Mouse (Mus musculus) intestine, embryonic 16.5 days (tissue): Measurements from ENCODE around the gene Senp7. TPM values are rescaled to one million over a fixed set of nuclear protein-coding genes. Genes with fewer than 3 reads are reported as not detected.
"Not testable (repeated sequence)": the region's sequence is repeated elsewhere in the genome, so short reads cannot be mapped to it uniquely, and the experiment has no call there.

Source experiments
- ATAC-seq: fragments of 200-750 bp; cut with Nextera tagmentation; 2 replicates; pipeline ENCODE4 v1.8.0; 2017; ENCODE audit warnings: moderate TSS enrichment, moderate library complexity
- H3K27ac ChIP-seq: fragments of 300-500 bp; sonication (generic); 2 replicates; pipeline ENCODE4 v1.5.1; 2014; ENCODE audit warnings: mild to moderate bottlenecking, low read length
- H3K27me3 ChIP-seq: fragments of 300-500 bp; sonication (generic); replicated peaks from 2 replicates; pipeline ENCODE4 v1.6.1; 2014; ENCODE audit warnings: low read length, control low read depth, mixed read lengths; ENCODE audit not compliant: control insufficient read depth, insufficient read depth
- H3K36me3 ChIP-seq: fragments of 300-500 bp; sonication (generic); 2 replicates; pipeline ENCODE4 v1.6.1; 2014; ENCODE audit warnings: low read length, control low read depth; ENCODE audit not compliant: control insufficient read depth, insufficient read depth
- H3K4me1 ChIP-seq: fragments of 300-500 bp; sonication (generic); 2 replicates; pipeline ENCODE4 v1.6.1; 2014; ENCODE audit warnings: low read length, control low read depth, mixed read lengths; ENCODE audit not compliant: control insufficient read depth, insufficient read depth
- H3K4me2 ChIP-seq: fragments of 300-500 bp; sonication (generic); 2 replicates; pipeline ENCODE4 v1.6.1; 2014; ENCODE audit warnings: low read depth, low read length, control low read depth
- H3K4me3 ChIP-seq: fragments of 300-500 bp; sonication (generic); 2 replicates; pipeline ENCODE4 v1.5.1; 2014; ENCODE audit warnings: mild to moderate bottlenecking, low read length
- H3K9ac ChIP-seq: fragments of 300-500 bp; sonication (generic); 2 replicates; pipeline ENCODE4 v1.6.1; 2014; ENCODE audit warnings: low read depth, low read length
- H3K9me3 ChIP-seq: fragments of 300-500 bp; sonication (generic); 2 replicates; pipeline ENCODE4 v1.6.1; 2016; ENCODE audit warnings: low read length, control low read depth; ENCODE audit not compliant: control insufficient read depth
- WGBS: fragments of 180-500 bp; shearing (Covaris S2); extraction: QIAGEN DNeasy Blood & Tissue Kit; methylation state at CpG from one replicate; pipeline ENCODE4 v1.1.7; 2014; 5-methylcytosine and 5-hydroxymethylcytosine counted together
- polyA plus RNA-seq: library from polyadenylated mRNA; unstranded; fragments of >200 nt; fragmentation: Nextera tagmentation; extraction: Ambion mirVana; gene quantifications from 2 replicates; pipeline ENCODE4 v1.2.1, GENCODE M21; 2015

Gene Senp7
- polyA plus RNA-seq, 1 experiment from 2014 or later: 20.5 TPM

DNA sequence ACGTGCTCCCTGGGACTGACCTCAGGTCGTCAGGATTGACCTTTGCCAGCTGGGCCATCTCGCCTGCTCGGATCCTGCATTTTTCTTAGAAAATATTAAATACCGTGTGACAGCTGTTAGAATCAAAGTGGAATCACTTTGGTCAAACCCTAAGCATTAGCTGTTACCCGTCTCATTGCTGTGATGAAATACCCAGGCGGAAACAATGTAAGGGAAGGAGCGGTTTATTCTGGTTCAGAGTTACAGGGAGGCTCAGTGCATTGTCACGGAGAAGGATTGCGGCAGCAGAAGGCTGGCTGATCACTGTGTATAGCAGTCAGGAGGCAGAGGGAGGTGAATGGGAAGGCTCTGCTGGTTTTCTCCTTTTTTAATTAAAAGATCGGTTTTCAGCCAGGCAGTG, 14.8 kb downstream of the Senp7 start:
- WGBS: 58% methylated on average over 11 of the region's 11 CpGs
- Histone ChIP-seq H3K9me3 (no peaks in the 10 kb centered on the region), H3K4me3 (no peak overlapping the region), H3K4me1 (no peaks in the 10 kb centered on the region), H3K36me3 (no peaks in the 10 kb centered on the region), H3K27me3 (no peaks in the 10 kb centered on the region), H3K4me2 (no peak overlapping the region), H3K9ac (no peak overlapping the region), H3K27ac (no peak overlapping the region)
- no peak for ATAC-seq

DNA sequence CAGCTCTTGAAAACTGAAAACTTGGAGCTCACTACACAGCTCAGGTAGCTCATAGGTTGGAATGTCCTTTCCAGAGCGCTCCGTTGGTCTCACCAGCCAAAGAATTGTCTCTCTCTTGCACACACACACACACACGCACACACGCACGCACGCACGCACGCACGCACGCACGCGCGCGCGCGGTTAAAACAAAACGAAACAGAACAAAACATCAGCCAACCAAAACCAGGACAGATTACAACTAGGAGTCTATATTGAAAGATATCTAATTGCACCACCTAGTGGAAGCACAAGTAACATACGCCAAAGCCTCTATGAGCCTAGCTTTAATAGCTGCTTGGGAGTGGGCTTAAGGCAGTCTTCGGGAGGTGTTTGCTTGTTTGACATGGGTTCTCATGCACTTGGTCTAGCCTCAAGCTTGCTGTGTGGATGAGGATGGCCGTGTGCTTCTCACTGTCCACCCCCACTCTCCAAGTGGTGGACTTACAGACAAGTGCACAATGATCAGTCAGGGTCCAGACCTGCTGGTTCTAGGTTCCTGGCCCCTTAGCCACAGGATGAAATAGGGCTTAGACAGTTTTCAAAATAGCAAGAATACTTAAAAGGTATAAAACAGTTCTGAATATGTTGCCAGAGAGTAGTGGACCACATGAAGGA, 16.3 kb downstream of the Senp7 start:
- Histone ChIP-seq H3K4me3 (peak overlapping the region; percentile 53), H3K4me1 (no peaks in the 10 kb centered on the region), H3K27ac (no peak overlapping the region; the same call in 1 of the 2 replicates), H3K4me2 (peak overlapping the region; percentile 58), H3K9ac (peak overlapping the region; percentile 69), H3K36me3 (no peaks in the 10 kb centered on the region), H3K27me3 (no peaks in the 10 kb centered on the region), H3K9me3 (no peaks in the 10 kb centered on the region)
- WGBS: 3% methylated on average over 20 of the region's 20 CpGs
- peak; percentile 92 for ATAC-seq

DNA sequence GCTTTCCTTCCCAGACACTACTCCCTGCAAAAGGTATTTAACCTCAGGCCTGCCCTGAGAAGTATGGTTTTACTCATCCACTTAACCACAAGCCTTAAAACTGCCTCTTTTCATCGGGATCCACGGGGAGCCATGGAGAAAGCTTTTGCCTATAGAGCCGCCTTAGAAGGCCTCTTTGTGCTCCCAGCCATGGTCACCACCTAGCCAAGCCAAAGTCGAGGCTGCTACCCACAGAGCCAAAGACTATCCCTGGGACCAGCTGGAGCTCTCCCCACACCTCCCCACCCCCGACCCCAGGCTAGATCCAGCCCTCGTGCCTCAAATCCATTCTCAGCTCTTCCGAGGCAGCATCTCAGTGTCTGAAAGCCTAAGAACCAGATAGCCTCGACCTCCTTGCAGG, 18.0 kb downstream of the Senp7 start:
- Histone ChIP-seq H3K27ac (no peak overlapping the region), H3K27me3 (no peaks in the 10 kb centered on the region), H3K36me3 (no peaks in the 10 kb centered on the region), H3K4me2 (no peak overlapping the region), H3K9ac (no peak overlapping the region), H3K4me3 (no peak overlapping the region), H3K4me1 (no peaks in the 10 kb centered on the region), H3K9me3 (no peaks in the 10 kb centered on the region)
- ATAC-seq: no peak
- WGBS: 52% methylated on average over 8 of the region's 8 CpGs

DNA sequence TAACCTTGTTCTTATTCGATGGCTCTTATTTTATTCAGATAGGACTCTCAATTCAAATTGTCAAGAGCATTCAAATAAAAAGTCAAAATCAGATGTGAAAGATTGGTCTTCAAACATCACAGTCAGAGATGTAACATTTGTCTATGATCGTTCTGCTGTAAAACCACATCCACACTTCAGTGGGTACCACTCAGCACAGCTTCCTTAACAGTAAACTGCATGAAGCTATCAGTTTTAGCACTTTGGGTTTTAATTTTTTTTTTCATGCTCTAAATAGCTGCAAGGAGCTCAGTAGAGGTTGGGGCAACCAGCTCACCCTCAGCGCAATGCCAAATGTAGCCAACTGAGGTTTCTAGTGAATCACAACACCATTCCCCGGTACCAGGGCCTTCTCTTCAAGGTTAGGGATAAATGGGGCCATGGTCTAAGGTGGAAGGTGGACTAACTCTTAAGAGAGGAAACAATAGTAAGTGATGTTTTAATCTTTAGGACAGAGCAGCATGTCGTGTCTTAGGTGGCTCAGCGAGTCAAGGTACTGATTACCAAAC, 20.5 kb downstream of the Senp7 start:
- 0 out of 2 replicates have a peak, but pooled peaks cover 3% of the 10 kb centered on the region for H3K4me1 ChIP-seq

DNA sequence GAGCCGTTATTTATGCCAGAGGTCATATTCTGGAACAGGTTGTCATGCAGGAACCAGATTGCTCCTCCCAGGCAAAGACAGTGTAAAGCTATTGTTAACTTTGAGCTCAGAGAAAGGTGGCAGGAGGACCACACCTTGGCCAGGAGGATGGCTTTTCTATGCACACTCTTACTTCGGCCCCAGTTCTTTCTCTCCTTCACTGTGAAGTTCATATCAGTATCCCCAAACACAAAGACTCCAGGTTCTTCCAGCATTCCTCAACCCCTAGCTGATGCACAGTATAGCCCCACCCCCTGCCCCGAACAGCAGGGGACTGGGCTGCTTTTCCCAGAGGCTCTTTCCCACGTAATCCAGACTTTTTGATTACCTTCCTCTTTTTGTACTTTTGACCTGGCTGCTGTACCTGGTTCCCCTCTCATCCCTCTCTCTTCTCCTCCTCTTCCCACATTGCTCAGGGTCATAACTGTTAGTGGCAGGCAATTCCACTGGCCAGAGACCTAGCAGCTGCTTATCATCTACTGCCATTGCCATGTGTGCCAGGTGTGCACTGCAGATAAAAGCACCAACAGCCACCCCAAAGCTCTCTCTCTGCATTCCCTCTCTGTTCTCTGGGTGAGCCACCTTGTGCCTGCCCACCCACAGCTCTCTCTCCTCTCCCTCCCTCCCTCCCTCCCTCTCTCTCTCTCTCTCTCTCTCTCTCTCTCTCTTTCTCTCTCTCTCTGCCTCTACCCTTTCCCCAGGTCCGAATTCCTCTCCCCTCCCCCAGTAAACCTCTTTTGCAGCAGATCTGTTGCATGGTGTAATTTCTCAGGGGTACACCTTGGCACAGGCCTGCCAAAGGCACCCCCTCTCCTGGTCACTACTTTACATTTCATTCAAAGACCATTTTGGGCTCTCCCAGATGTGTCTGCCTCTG, 23.4 kb downstream of the Senp7 start:
- Histone ChIP-seq H3K4me2 (no peak overlapping the region), H3K27me3 (no peaks in the 10 kb centered on the region), H3K9ac (no peak overlapping the region), H3K9me3 (no peaks in the 10 kb centered on the region), H3K36me3 (no peaks in the 10 kb centered on the region), H3K4me3 (no peak overlapping the region), H3K27ac (no peak overlapping the region), H3K4me1 (peaks cover 7% of the 10 kb centered on the region; the same call in 1 of the 2 replicates)
- 45% methylated on average over 5 of the region's 5 CpGs for WGBS
- ATAC-seq: peak; percentile 57

More for the DNA sequence above, 20.5 kb downstream of the Senp7 start:
- Histone ChIP-seq H3K27me3 (no peaks in the 10 kb centered on the region), H3K9ac (no peak overlapping the region), H3K9me3 (no peaks in the 10 kb centered on the region), H3K4me3 (no peak overlapping the region), H3K36me3 (no peaks in the 10 kb centered on the region), H3K27ac (no peak overlapping the region), H3K4me2 (no peak overlapping the region)
- ATAC-seq: no peak
- WGBS: 88% methylated on average over 6 of the region's 6 CpGs

DNA sequence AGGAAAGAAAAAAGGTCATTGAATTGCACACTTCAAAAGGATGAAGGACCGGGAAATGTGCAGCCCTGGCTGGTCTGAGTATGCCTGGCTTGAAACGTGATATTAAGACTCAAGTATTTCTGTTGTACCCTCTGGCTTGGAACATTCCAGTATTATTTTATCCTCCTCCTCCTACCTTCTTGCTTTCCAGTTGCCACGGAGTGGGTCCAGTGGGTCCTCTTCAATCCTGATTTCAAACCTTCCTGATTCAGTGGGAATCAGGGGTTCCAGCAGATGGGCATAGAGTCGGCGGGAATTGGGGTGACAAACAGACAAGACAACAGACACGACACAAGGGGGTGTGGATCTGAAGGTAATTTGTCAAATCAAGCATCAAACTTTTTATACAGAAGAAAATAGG, 24.4 kb downstream of the Senp7 start:
- ATAC-seq: no peak
- no peak overlapping the region for H3K4me2 ChIP-seq
- H3K4me1 ChIP-seq: peaks cover 8% of the 10 kb centered on the region; the same call in 1 of the 2 replicates
- no peak overlapping the region for H3K27ac ChIP-seq
- no peaks in the 10 kb centered on the region for H3K9me3 ChIP-seq
- H3K27me3 ChIP-seq: no peaks in the 10 kb centered on the region
- H3K9ac ChIP-seq: no peak overlapping the region
- no peaks in the 10 kb centered on the region for H3K36me3 ChIP-seq
- 83% methylated on average over 6 of the region's 6 CpGs for WGBS
- H3K4me3 ChIP-seq: no peak overlapping the region

DNA sequence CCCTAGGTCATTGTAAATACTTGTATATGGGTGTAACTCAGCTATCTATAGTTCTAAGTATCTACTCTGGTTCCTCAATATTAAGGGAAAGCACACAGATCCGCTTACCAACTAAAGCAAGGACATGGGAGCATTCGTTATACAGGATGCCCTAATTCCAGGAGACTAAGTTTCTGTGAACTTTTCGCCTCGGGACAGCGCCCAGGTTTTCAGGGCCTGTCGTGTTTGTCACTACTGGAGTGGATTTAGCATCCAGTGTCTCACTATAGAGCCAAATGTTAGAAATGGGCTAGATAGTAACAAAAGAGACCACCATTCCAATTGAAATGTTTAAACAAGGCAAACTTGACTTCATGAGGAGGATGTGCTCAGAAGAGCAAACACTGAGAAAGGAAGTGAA, 25.0 kb downstream of the Senp7 start:
- not testable (repeated sequence) for H3K4me1 ChIP-seq, H3K27me3 ChIP-seq, ATAC-seq, H3K9ac ChIP-seq, H3K27ac ChIP-seq, H3K36me3 ChIP-seq, H3K4me2 ChIP-seq, H3K9me3 ChIP-seq, H3K4me3 ChIP-seq
- WGBS: 86% methylated on average over 6 of the region's 6 CpGs

DNA sequence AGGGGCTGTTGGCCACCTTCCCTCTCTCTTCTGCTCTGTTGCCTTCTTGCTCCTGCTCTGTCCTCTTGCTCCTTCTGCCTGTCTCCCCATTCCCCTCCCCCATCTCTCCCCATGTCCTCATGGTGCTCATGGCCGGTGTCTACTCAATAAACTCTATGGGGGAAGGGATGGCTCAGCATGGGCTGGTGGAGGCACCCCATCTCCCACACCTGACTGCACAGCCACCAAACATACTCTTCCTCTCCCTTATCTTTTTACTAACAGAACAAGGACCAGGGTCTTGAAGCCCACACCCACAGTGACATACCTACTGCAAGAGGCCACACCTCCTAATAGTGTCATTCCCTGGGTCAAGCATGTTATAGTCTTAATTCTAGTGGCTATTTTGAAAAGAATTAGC, 26.0 kb downstream of the Senp7 start:
- Histone ChIP-seq H3K27ac (no peak overlapping the region), H3K36me3 (no peaks in the 10 kb centered on the region), H3K9me3 (no peaks in the 10 kb centered on the region), H3K27me3 (no peaks in the 10 kb centered on the region), H3K4me3 (no peak overlapping the region), H3K4me2 (no peak overlapping the region), H3K4me1 (peaks cover 8% of the 10 kb centered on the region; the same call in 1 of the 2 replicates), H3K9ac (no peak overlapping the region)
- ATAC-seq: no peak
- 100% methylated on average over 1 of the region's 1 CpGs for WGBS

DNA sequence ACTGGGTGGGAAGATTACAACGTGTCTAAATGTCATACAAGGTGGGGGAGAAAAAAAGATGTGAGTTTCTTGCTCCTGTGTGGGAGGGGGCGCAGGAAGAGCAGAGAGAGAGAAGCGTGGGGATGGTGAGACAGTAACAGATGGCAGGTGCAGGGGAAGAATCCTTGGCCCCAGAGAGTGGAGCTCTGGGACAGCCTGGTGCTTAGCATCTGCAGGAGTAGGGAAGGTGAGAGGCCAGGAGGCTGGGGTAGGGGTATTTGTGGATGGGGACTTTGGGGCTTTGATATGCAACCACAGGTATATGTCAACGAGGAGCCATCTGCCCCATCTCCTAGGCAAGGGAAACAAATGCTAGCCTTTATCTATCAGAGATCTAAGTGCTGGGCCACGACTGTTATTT, 26.4 kb downstream of the Senp7 start:
- ATAC-seq: no peak
- WGBS: 78% methylated on average over 5 of the region's 5 CpGs
- H3K4me2 ChIP-seq: no peak overlapping the region

More for the DNA sequence above, 26.4 kb downstream of the Senp7 start:
- Histone ChIP-seq H3K4me3 (no peak overlapping the region), H3K27me3 (no peaks in the 10 kb centered on the region), H3K27ac (no peak overlapping the region), H3K9ac (no peak overlapping the region), H3K4me1 (peaks cover 8% of the 10 kb centered on the region; the same call in 1 of the 2 replicates), H3K9me3 (no peaks in the 10 kb centered on the region), H3K36me3 (no peaks in the 10 kb centered on the region)
